Mouse (Mus musculus): Measurements from ENCODE around the gene 1810049J17Rik. TPM values are rescaled to one million over a fixed set of nuclear protein-coding genes. Genes with fewer than 3 reads are reported as not detected.
A peak's percentile ranks its signal among the peaks of the same experiment; 100 is the strongest.

1810049J17Rik gene
- polyA plus RNA-seq, 2 experiments from 2014 or later, result not detected

DNA sequence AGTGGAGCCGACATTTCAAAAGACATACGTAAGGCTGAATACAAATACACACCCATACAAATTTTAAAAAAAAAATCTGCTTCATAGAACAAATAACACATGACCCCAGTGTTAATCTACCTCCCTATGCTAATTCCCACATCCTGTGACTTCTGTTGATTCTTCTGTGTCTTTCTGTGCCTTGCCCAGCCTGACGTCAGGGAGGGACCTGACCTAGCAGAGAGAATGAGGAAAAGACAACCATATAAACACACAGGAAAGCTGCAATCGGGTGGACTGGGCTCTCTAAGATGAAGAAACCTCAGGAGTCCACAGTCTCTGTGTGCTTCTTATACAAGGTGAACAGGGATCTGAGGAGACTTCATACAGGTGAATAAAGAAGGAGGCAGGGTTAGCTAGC lies 14.6 kb downstream of the 1810049J17Rik start:
- peak; percentile 39 for ATAC-seq

GRCm38 (mm10) chr15:12306188-12307071 lies 15.3 kb downstream of the 1810049J17Rik start:
- peak; percentile 20 for ATAC-seq

GRCm38 (mm10) chr15:12301771-12302170 lies 19.9 kb downstream of the 1810049J17Rik start:
- no peak for ATAC-seq

DNA sequence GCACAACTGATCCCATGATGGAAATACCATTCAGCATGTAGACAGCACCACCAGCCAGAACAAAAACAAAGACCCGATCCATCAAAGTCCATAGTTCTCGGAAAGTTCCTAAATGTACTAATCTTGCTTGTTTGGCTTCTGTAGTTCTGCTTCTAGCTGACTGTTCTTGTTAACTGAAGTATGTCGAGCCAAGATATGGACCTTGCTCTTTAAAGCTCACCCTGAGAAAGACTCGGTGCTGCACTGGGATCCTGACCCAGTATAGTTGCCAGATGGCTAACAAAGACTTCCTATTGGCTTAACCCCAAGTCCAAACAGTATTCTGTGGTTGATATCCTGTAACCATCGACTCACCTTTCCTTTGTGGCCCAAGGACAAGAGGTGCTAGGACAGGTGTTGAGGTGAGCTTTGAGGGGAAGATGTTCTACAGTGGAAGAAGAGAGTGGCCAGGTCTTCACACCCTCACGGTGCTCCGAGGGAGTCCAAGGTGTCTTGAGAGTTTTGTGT lies 23.4 kb downstream of the 1810049J17Rik start:
- ATAC-seq, result no peak

- peak; percentile 80 for ATAC-seq
Measured at GRCm38 (mm10) chr15:12296228-12296627, 25.5 kb downstream of the 1810049J17Rik start.

GRCm38 (mm10) chr15:12291757-12292156 lies 29.9 kb downstream of the 1810049J17Rik start:
- no peak for ATAC-seq

GRCm38 (mm10) chr15:12290330-12290729 lies 31.4 kb downstream of the 1810049J17Rik start:
- ATAC-seq, result no peak

DNA sequence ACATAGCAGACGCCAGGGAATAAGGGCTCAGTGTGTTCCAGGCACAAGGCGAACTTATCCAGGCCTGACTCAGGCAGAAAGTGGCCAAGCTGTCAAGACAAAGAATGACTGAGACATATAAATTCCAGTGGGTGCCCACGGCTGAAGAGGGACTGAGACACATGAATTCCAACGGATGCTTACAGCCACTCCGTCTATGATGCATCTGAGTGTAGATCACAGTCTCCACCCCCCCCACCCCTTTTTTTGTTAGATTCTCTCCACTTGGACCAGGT lies 36.2 kb downstream of the 1810049J17Rik start:
- ATAC-seq, result peak; percentile 58

DNA sequence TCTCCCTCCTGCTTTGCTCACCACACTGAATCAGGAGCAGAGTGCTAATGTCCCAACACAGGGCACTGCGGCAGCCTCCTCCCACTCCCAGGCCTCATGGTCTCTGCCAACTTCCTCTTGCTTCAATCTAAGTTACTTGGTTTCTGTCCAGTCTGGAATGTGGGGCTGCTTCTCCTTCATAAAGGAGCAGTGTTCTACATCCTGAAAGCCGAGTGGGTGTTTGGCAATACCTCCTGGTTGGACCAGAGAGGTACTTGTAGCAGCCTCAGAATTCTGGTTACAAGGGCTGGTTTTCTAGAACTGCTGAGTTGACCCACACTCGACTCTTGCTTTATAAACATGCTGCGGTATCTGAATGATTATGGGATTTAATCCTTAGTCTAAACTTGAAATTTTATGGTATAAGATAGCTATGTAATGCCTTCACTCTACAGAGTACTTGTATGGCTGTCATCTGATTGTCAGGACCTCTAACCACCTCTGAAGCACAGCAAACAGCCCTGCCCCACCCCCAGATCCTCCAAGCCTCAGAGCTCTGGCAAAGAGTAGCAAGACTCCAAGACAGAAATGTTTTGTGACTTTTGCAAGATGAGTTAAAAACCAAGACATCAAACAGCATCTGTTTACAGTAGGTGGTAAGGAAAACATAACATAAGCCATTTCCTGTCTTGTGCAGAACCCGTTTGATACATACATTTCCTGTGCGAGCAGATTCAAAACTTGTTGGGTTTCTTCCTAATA lies 36.7 kb downstream of the 1810049J17Rik start:
- ATAC-seq, result peak; percentile 84

- ATAC-seq, result no peak
Measured at GRCm38 (mm10) chr15:12279816-12280215, 41.9 kb downstream of the 1810049J17Rik start.

- ATAC-seq, result no peak
Measured at GRCm38 (mm10) chr15:12275091-12275623, 46.5 kb downstream of the 1810049J17Rik start.

DNA sequence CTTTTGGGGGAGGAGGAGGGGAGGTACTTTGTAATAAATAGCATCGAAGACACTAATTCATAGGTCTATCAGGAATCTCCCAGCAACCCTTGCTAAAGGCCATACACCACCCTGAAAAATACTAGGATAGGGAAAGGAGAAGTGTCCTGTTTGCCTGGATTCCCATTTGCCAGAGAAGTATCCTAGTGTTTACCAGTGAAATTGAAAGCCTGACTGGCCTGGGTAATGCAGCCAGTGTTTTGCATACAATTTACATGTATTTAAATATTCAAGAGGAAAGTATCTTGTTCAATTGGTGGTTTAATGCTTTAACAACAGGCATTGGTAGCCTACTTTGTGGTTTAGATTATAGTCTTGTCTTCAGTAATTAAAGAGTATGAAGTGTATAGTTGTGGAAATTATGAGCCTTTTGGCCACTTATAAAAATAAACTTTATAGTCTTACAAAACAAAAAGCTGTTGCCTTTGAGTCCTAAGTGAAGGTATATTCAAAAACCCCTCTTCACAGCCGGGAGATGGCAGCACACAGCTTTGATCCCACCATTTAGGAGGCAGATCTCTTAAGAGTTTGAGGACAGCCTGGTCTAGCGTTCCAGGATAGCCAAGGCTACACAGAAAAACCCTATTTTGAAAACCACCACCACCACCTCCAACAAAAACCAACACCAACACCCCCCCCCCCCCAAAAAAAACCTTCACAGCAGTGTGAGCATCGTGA lies 47.5 kb downstream of the 1810049J17Rik start:
- no peak for ATAC-seq

DNA sequence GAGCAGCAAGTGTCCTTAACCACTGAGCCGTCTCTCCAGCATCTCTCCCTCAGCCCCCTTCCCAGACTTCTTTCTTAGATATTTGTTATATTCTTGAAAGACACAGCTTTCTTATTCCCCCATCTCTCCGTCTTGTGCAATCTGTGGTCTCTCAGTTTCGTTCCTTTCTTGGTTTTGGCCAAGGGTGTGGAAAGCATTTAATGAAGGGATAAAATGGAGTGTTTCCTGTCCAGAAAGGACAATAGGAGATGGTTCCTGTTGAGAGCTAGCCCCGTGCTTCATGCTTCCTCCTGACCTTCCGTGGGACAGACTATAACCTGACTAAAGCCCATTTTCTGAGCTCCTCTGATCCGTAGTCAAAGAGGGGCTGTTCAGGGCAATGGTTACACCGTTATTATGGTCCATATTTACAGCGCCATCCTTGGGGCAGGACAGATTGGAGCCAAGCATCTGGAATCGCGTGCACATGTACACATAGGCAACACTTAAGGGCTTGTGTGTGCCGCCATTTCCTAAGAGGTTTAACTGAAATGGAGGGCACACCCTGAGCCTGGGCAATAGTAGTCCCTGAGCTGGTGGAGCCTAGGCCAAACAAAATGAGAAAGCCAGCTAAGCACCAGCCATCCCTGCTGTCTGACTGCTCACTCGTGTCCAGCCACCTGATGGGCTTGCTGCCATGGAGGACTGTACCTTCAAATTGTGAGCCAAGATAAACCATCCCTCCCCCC lies 48.2 kb downstream of the 1810049J17Rik start:
- ATAC-seq, result no peak

Other genes with a start within 250 kb of the 1810049J17Rik start
- gene Zfr, start 204.1 kb downstream of the 1810049J17Rik start, polyA plus RNA-seq (2017; shearing (Covaris generic)), result 100 to 1,000 TPM; 189 to 227 TPM
- gene Mtmr12, start 116.9 kb downstream of the 1810049J17Rik start, polyA plus RNA-seq (2017; shearing (Covaris generic)), result 10 to 100 TPM; 20.1 to 22.6 TPM
- 10 to 100 TPM; 17.8 to 30.3 TPM for gene Golph3, start 449 bp downstream of the 1810049J17Rik start, polyA plus RNA-seq (2017; shearing (Covaris generic))